Mouse (Mus musculus) embryonic facial prominence, embryonic 10.5 days (tissue): ENCODE data around the gene Trim25. TPM values are rescaled to one million over a fixed set of nuclear protein-coding genes. Genes with fewer than 3 reads are reported as not detected.
"Not testable (repeated sequence)": the region's sequence is repeated elsewhere in the genome, so short reads cannot be mapped to it uniquely, and the experiment has no call there.

Experiments used
- DNase-seq: peaks from one replicate; pipeline ENCODE4 v3.0.0-alpha.2; 2017; ENCODE audit warnings: low spot score
- H3K27ac ChIP-seq: fragments of 300-500 bp; sonication (generic); replicated peaks from 2 replicates; pipeline ENCODE4 v1.5.1; 2016; ENCODE audit warnings: mild to moderate bottlenecking
- H3K27me3 ChIP-seq: fragments of 300-500 bp; sonication (generic); replicated peaks from 2 replicates; pipeline ENCODE4 v1.6.1; 2016; ENCODE audit warnings: low read depth, mild to moderate bottlenecking; ENCODE audit not compliant: poor library complexity, severe bottlenecking
- H3K36me3 ChIP-seq: fragments of 300-500 bp; sonication (generic); replicated peaks from 2 replicates; pipeline ENCODE4 v1.6.1; 2016; ENCODE audit warnings: mild to moderate bottlenecking, moderate library complexity
- H3K4me1 ChIP-seq: fragments of 300-500 bp; sonication (generic); 2 replicates; pipeline ENCODE4 v1.6.1; 2016
- H3K4me3 ChIP-seq: fragments of 300-500 bp; sonication (generic); 2 replicates; pipeline ENCODE4 v1.5.1; 2016; ENCODE audit warnings: mild to moderate bottlenecking, moderate library complexity
- H3K9me3 ChIP-seq: fragments of 300-500 bp; sonication (generic); 2 replicates; pipeline ENCODE4 v1.6.1; 2016; ENCODE audit warnings: mild to moderate bottlenecking
- WGBS: fragments of 180-500 bp; shearing (Covaris S2); methylation state at CpG from one replicate; pipeline ENCODE4 v1.1.7; 2016; 5-methylcytosine and 5-hydroxymethylcytosine counted together
- polyA plus RNA-seq: library from polyadenylated mRNA; unstranded; fragments of >200 nt; fragmentation: Nextera tagmentation; extraction: Ambion mirVana; gene quantifications from 2 replicates; pipeline ENCODE4 v1.2.1, GENCODE M21; 2016

Trim25 gene
- polyA plus RNA-seq, 1 experiment from 2014 or later, result 2.8 TPM

DNA sequence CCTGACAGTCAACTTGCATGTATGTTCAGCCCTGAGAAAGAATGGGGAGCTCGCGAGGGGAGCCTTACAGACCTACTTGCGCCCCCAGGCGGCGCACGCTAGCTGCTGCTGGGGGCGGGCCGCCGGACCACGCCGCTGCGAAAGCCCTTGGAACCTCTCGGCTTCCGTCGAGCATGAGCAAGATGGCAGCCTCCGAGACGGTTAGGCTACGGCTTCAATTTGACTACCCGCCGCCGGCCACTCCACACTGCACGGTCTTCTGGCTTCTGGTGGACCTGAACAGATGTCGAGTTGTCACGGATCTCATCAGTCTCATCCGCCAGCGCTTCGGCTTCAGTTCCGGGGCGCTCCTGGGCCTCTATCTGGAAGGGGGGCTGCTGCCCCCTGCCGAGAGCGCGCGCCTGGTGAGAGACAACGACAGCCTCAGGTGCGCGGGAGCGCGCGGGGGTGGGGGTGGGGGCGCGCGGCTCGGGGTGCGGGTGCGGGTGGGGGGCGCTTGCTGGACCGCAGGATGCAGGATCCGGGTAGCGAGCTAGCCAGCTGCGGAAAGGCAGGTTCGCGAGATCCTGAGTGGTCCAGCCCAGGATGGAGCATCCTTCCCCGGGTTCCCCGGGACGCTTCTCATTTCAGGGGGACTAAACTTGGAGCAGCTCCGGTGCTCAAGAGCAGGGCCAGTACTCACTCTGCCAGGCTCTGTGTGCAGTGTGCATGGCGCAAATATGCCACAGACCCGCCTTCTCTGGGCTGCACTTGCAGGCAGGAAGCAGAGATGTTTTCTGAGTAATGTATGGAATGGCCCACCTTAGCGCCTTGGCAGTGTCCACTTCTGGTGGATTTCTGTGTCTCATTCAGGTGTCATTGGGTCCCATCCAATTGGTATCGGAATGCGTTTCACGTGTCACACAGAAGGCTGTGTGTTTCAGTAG lies 25.1 kb upstream of the Trim25 start:
- DNase-seq, result peak; percentile 95
- WGBS, result 2% methylated on average over 62 of the region's 62 CpGs
- H3K9me3 ChIP-seq, result no peaks in the 10 kb centered on the region

DNA sequence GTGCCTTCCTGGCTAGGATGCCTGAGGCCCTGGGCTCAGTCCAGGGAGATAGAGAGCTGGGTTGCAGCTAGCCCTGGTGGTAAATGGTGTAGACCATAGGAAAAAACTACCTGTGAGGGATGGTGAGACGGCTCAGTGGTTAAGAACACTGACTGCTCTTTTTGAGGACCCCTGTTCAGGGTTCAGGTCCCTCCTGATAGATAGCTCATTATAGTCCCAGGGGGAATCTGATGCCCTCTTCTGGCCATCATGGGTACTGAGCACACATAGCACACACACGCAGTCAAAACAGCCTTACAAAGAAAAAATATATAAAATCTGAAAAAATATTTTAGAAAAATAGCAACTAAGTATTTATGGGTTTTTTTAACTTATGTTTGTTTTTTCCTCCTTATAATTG lies 22.9 kb upstream of the Trim25 start:
- Histone ChIP-seq H3K27ac (no peak overlapping the region), H3K36me3 (peaks cover 30% of the 10 kb centered on the region), H3K27me3 (no peaks in the 10 kb centered on the region), H3K4me3 (no peak overlapping the region), H3K4me1 (peaks cover 16% of the 10 kb centered on the region), H3K9me3 (no peaks in the 10 kb centered on the region)
- DNase-seq, result no peak
- 94% methylated on average over 2 of the region's 2 CpGs for WGBS

More for the DNA sequence above, 25.1 kb upstream of the Trim25 start:
- Histone ChIP-seq H3K4me3 (peak overlapping the region; percentile 81), H3K4me1 (peaks cover 16% of the 10 kb centered on the region), H3K36me3 (peaks cover 21% of the 10 kb centered on the region), H3K27me3 (no peaks in the 10 kb centered on the region), H3K27ac (peak overlapping the region; percentile 94)

DNA sequence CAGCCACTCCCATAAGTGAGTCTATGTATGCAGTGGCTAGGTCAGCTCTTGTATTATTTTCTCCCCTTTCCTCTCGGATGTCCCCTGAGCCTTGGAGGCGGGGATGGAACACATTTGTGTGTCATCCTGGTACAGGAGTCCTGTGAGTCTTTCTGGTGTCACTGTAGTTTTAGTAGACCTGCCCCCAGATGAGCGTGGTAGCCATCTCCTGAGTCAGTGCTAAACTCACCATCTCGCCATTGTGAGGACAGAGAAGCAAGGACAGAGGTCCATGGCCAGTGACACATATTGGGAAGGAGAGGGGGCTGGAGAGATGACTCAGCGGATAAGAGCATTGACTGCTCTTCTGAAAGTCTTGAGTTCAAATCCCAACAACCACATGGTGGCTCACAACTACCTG lies 22.0 kb upstream of the Trim25 start:
- H3K4me1 ChIP-seq, result peaks cover 16% of the 10 kb centered on the region
- H3K4me3 ChIP-seq, result no peak overlapping the region
- DNase-seq, result no peak
- peaks cover 39% of the 10 kb centered on the region for H3K36me3 ChIP-seq
- H3K9me3 ChIP-seq, result no peaks in the 10 kb centered on the region
- H3K27me3 ChIP-seq, result no peaks in the 10 kb centered on the region
- H3K27ac ChIP-seq, result no peak overlapping the region
- 93% methylated on average over 5 of the region's 5 CpGs for WGBS

DNA sequence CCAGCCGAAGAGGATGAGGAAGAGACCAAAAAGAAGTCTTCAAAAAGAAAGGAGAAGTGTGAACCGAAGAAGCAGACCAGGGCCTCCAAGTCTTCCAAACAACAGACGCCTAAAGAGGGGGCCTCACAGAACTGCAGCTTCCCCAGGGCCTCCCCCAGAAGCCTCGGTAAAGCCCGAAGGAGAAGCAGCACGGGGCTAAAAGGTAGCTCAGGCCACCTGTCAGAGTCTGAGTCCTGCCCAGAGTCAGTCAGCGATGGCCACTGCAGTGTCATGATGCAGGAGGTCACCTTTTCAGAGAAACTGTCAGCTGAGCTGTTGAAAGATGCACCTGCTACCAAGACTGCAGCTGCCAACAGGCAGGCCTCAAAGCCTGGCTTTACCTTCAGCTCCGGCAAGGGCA lies 17.8 kb upstream of the Trim25 start:
- no peak overlapping the region for H3K27ac ChIP-seq
- H3K27me3 ChIP-seq, result no peaks in the 10 kb centered on the region
- WGBS, result 93% methylated on average over 8 of the region's 8 CpGs
- DNase-seq, result no peak
- H3K36me3 ChIP-seq, result peaks cover 73% of the 10 kb centered on the region
- no peaks in the 10 kb centered on the region for H3K9me3 ChIP-seq
- no peaks in the 10 kb centered on the region for H3K4me1 ChIP-seq
- no peak overlapping the region for H3K4me3 ChIP-seq

DNA sequence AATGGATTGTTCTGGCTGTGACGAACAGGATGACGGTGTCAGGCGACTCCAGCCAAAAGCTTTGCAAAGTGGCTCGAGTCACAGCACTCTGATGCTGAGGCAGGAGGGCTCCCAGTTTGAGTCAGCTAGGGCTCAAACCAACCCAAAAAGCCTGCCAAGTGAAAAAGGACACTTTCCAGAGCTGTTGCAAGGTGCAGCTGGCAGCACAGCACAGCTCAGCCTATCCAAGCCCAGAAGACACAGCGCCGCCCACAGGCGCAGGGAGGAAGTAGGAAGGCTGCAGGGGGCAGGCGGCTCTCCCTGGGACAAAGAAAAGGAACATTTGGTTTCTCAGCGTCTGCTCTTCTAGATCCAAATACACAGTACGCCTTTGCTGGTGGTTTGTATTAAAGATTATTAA lies 12.6 kb upstream of the Trim25 start:
- H3K9me3 ChIP-seq, result no peaks in the 10 kb centered on the region
- H3K27me3 ChIP-seq, result no peaks in the 10 kb centered on the region
- no peak overlapping the region for H3K27ac ChIP-seq
- WGBS, result 86% methylated on average over 10 of the region's 10 CpGs
- H3K4me3 ChIP-seq, result no peak overlapping the region
- peaks cover 87% of the 10 kb centered on the region for H3K36me3 ChIP-seq
- no peaks in the 10 kb centered on the region for H3K4me1 ChIP-seq
- no peak for DNase-seq

DNA sequence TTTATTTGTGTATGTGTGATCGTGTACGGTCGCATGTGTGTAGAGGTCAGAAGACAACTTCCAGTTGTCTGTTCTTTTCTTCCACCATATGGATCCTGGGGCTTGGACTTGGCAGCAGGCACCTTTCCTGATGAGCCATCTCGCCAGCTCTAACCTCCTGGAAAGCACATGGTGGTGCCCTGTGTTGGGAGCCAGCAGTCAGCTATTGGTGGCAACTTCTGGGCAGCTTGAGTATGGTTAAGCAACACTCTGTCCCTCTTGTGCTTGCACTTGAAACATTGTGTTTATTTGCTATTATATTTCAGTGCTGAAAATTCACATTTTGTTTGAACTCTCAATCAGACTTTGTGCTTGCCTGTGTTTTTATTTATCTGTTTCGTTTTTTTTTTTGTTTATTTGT lies 10.2 kb upstream of the Trim25 start:
- Histone ChIP-seq H3K4me3 (no peak overlapping the region), H3K9me3 (no peaks in the 10 kb centered on the region), H3K4me1 (no peaks in the 10 kb centered on the region), H3K36me3 (peaks cover 65% of the 10 kb centered on the region), H3K27me3 (no peaks in the 10 kb centered on the region), H3K27ac (no peak overlapping the region)
- no peak for DNase-seq
- 81% methylated on average over 5 of the region's 5 CpGs for WGBS

DNA sequence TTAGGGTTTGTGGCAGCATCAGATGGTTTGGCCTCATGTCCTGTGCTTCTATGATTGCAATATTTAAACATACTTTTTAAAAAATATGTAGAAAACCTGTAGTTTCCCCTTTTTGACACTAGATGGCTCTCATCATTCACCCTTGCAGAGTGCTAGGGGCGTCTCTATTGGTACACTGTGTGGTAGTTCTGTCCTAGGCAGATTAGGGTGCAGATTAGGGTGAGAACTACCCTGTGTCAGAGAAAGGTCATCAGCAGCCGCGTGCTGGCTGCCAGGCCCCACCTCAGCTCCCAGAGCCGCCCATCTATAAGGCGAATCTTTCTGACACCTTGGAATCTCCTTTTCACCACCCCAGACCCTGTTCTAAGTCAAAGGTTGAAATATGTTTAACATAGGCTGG lies 9.6 kb upstream of the Trim25 start:
- no peaks in the 10 kb centered on the region for H3K27me3 ChIP-seq
- WGBS, result 78% methylated on average over 5 of the region's 5 CpGs
- no peaks in the 10 kb centered on the region for H3K4me1 ChIP-seq
- no peak overlapping the region for H3K4me3 ChIP-seq
- DNase-seq, result no peak
- no peak overlapping the region for H3K27ac ChIP-seq
- H3K9me3 ChIP-seq, result no peaks in the 10 kb centered on the region
- peaks cover 59% of the 10 kb centered on the region for H3K36me3 ChIP-seq

DNA sequence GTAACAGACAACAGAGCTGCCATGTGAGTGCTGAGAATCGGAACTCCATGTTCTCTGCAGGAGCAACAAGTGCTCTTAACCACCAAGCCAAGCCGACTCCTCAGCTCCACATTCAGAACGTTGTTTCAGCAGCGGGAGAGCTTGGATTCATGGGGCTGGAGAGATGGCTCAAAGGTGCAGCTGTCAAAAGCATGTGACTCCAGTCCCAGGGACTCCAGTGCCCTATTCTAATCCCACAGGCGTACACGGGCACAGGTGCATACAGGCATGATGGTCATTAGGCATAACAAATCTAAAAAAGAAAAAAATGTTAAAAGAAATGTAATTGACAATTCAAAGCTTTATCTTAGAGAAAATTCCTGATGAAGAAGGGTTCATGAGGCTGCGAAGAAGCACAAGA lies 6.0 kb upstream of the Trim25 start:
- Histone ChIP-seq H3K36me3 (peaks cover 25% of the 10 kb centered on the region), H3K4me3 (no peak overlapping the region), H3K27ac (no peak overlapping the region), H3K9me3 (no peaks in the 10 kb centered on the region), H3K4me1 (no peaks in the 10 kb centered on the region), H3K27me3 (peaks cover 5% of the 10 kb centered on the region)
- WGBS, result 58% methylated on average over 7 of the region's 7 CpGs
- DNase-seq, result no peak

DNA sequence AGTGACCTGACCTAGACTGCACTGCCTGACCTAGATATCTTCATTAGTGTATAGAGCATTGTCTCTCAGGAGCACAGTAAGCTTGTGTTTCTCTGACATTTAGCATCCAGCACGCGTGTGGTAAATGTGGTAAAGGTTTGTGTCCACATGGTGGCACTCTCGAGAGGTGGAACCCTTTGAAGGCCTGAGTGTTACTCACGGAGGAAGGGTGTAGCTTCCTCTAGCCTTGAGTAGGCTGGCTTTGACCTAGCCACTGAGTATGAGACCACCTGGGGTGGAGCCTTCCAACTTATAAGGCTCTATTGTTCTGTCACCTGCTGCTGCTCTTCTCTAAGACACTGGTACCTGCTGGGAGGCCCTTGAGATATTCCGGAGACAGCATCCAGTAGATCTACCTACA lies 5.6 kb upstream of the Trim25 start:
- Histone ChIP-seq H3K27ac (no peak overlapping the region), H3K9me3 (no peaks in the 10 kb centered on the region), H3K4me3 (no peak overlapping the region), H3K4me1 (peaks cover 4% of the 10 kb centered on the region), H3K27me3 (peaks cover 10% of the 10 kb centered on the region), H3K36me3 (peaks cover 21% of the 10 kb centered on the region)
- DNase-seq, result peak; percentile 50
- whole genome bisulfite sequencing, result 15% methylated on average over 5 of the region's 5 CpGs

DNA sequence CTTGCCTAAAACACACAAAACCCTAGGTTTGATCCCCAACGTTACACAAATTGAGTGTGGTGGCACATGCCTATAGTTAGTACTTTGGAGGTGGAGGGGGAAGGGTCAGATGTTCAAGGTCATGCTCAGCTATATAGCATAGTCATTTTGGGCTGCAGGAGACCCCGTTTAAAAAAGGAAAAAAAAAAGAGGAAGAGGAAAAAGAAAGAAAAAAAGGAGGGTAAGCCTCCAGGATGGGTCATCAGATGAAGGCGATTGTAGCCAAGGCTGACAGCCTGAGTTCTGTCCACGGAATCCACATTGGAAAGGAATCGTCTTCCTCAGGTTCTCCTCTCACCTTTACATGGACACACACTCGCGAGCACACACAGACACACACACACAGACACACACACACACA lies 4.7 kb upstream of the Trim25 start:
- peaks cover 18% of the 10 kb centered on the region for H3K27me3 ChIP-seq
- 91% methylated on average over 7 of the region's 7 CpGs for WGBS
- no peak for DNase-seq
- H3K36me3 ChIP-seq, result peaks cover 14% of the 10 kb centered on the region
- H3K9me3 ChIP-seq, result no peaks in the 10 kb centered on the region
- H3K4me1 ChIP-seq, result peaks cover 13% of the 10 kb centered on the region
- no peak overlapping the region for H3K27ac ChIP-seq
- no peak overlapping the region for H3K4me3 ChIP-seq

DNA sequence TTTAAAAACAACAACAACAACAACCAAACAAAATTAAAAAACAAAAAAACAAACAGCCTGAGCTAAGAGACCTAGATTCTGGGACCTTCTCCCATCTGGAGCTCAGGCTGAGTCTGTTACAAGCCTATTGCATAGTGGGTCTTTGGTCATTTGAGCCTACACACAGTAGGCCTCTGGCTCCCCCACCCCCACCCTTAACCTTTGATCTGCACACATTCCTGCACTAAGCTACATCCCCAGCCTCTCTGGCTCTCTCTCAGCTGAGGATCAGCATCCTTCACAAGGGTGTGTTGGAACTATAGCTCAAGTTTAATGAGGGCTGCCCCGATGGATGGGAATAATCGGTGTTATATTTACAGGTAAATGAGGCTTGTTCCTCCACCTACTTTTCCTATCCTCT lies 3.6 kb upstream of the Trim25 start:
- no peak for DNase-seq
- no peaks in the 10 kb centered on the region for H3K9me3 ChIP-seq
- H3K36me3 ChIP-seq, result peaks cover 9% of the 10 kb centered on the region
- peaks cover 29% of the 10 kb centered on the region for H3K27me3 ChIP-seq
- H3K4me1 ChIP-seq, result peaks cover 15% of the 10 kb centered on the region
- no peak overlapping the region for H3K27ac ChIP-seq
- H3K4me3 ChIP-seq, result no peak overlapping the region
- 90% methylated on average over 2 of the region's 2 CpGs for WGBS

DNA sequence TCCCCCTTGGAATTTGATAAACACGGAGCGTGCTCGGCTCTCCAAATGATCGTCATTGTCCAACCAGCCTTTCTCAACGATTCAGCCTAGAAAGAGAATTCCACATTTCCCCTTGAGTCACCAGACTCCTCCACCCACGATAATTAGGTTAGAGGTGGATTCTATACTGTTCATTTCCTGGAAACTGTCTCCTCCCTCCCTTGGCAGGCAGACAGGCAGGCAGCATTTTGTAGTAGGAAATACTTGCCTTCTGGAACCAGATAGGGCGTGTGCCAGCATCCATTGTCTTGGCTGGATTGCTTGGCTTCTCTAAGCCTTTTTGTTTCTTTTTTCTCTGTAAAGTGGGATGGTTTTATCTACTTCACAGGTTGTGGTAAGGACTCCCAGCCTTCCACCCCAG lies 2.7 kb upstream of the Trim25 start:
- peaks cover under 1% of the 10 kb centered on the region for H3K36me3 ChIP-seq
- H3K9me3 ChIP-seq, result no peaks in the 10 kb centered on the region
- no peak for DNase-seq
- H3K4me3 ChIP-seq, result no peak overlapping the region
- 75% methylated on average over 7 of the region's 7 CpGs for WGBS
- H3K27ac ChIP-seq, result no peak overlapping the region
- H3K27me3 ChIP-seq, result peaks cover 38% of the 10 kb centered on the region
- peaks cover 15% of the 10 kb centered on the region for H3K4me1 ChIP-seq

DNA sequence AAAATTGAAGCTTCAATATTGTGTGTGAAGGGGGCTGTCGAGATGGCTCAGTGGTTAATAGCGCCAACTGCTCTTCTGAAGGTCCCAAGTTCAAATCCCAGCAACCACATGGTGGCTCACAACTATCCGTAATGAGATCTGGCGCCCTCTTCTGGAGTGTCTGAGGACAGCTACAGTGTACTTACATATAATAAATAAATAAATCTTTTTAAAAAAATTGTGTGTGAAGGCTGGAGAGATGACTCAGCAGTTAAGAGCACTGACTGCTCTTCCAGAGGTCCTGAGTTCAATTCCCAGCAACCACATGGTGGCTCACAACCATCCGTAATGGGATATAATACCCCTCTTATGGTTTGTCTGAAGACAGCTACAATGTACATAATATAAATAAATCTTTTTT lies 1.8 kb upstream of the Trim25 start:
- not testable (repeated sequence) for H3K36me3 ChIP-seq, H3K9me3 ChIP-seq, H3K4me3 ChIP-seq, DNase-seq, H3K27ac ChIP-seq
- H3K27me3 ChIP-seq, result peaks cover 39% of the 10 kb centered on the region
- peaks cover 15% of the 10 kb centered on the region for H3K4me1 ChIP-seq
- 85% methylated on average over 5 of the region's 5 CpGs for WGBS
